Mouse (Mus musculus) forebrain, embryonic 11.5 days (tissue): ENCODE data around the gene Tbx19. TPM values are rescaled to one million over a fixed set of nuclear protein-coding genes. Genes with fewer than 3 reads are reported as not detected.

Experiments used
- ATAC-seq: fragments of 200-750 bp; cut with Nextera tagmentation; replicated peaks from 2 replicates; pipeline ENCODE4 v1.8.0; 2017; ENCODE audit warnings: moderate TSS enrichment; ENCODE audit not compliant: low FRiP score
- DNase-seq: peaks from one replicate; pipeline ENCODE4 v3.0.0-alpha.2; 2017; ENCODE audit warnings: low spot score
- H3K27ac ChIP-seq: fragments of 300-500 bp; sonication (generic); 2 replicates; pipeline ENCODE4 v1.5.1; 2014; ENCODE audit warnings: low read depth, low read length
- H3K27me3 ChIP-seq: fragments of 300-500 bp; sonication (generic); 2 replicates; pipeline ENCODE4 v1.6.1; 2014; ENCODE audit warnings: mild to moderate bottlenecking, low read length, mixed read lengths; ENCODE audit not compliant: control insufficient read depth, insufficient read depth
- H3K36me3 ChIP-seq: fragments of 300-500 bp; sonication (generic); 2 replicates; pipeline ENCODE4 v1.6.1; 2014; ENCODE audit warnings: mild to moderate bottlenecking, low read length, moderate library complexity, mixed read lengths; ENCODE audit not compliant: control insufficient read depth, insufficient read depth
- H3K4me1 ChIP-seq: fragments of 300-500 bp; sonication (generic); replicated peaks from 2 replicates; pipeline ENCODE4 v1.6.1; 2014; ENCODE audit warnings: low read length, mixed read lengths; ENCODE audit not compliant: control insufficient read depth, insufficient read depth
- H3K4me2 ChIP-seq: fragments of 300-500 bp; sonication (generic); 2 replicates; pipeline ENCODE4 v1.6.1; 2014; ENCODE audit warnings: low read depth, mild to moderate bottlenecking, low read length, moderate library complexity, mixed read lengths; ENCODE audit not compliant: severe bottlenecking
- H3K4me3 ChIP-seq: fragments of 300-500 bp; sonication (generic); 2 replicates; pipeline ENCODE4 v1.5.1; 2014; ENCODE audit warnings: low read depth, low read length
- H3K9ac ChIP-seq: fragments of 300-500 bp; sonication (generic); 2 replicates; pipeline ENCODE4 v1.6.1; 2014; ENCODE audit warnings: low read length
- H3K9me3 ChIP-seq: fragments of 300-500 bp; sonication (generic); 2 replicates; pipeline ENCODE4 v1.6.1; 2016; ENCODE audit warnings: low read length, mixed read lengths; ENCODE audit not compliant: control insufficient read depth
- WGBS: fragments of 180-500 bp; shearing (Covaris S2); extraction: QIAGEN DNeasy Blood & Tissue Kit; methylation state at CpG from one replicate; pipeline ENCODE4 v1.1.7; 2014; 5-methylcytosine and 5-hydroxymethylcytosine counted together
- polyA plus RNA-seq: library from polyadenylated mRNA; unstranded; fragments of >200 nt; fragmentation: Nextera tagmentation; extraction: Ambion mirVana; gene quantifications from 2 replicates; pipeline ENCODE4 v1.2.1, GENCODE M21; 2014

Gene Tbx19
- polyA plus RNA-seq, 1 experiment from 2014 or later = not detected

- no peaks in the 10 kb centered on the region for H3K4me1 ChIP-seq
- no peak overlapping the region for H3K4me3 ChIP-seq
- no peak for ATAC-seq
These were observed 34.9 kb upstream of the Tbx19 start for GRCm38 (mm10) chr1:165195396-165195960.

DNA sequence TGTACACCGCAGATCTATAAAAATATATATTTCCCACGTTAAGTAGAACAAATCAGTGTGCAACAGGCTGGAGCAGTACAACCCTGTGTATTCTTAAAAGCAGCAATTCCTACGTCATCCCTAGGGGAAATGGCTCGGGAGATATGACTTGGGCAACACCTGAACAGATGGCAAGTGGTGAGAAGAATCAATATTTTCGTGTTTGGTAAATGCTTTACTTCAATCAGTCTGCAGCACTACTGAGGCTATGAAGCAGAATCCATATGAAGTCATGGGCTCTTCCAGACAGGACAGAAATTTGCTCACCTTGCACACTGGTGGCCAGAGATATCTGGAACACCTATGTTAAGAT, 34.1 kb upstream of the Tbx19 start:
- no peaks in the 10 kb centered on the region for H3K9me3 ChIP-seq
- H3K4me2 ChIP-seq = peak overlapping the region; percentile 85
- no peak overlapping the region for H3K27ac ChIP-seq
- peak overlapping the region; percentile 64 for H3K4me3 ChIP-seq
- H3K4me1 ChIP-seq = no peaks in the 10 kb centered on the region
- DNase-seq (no peak), ATAC-seq (0 out of 2 replicates have a peak, but pooled peaks have one; percentile 4)
- peak overlapping the region; percentile 70 for H3K9ac ChIP-seq
- 15% methylated on average over 5 of the region's 5 CpGs for WGBS
- H3K27me3 ChIP-seq = no peaks in the 10 kb centered on the region
- H3K36me3 ChIP-seq = no peaks in the 10 kb centered on the region

More at GRCm38 (mm10) chr1:165195396-165195960, 34.9 kb upstream of the Tbx19 start:
- H3K9ac ChIP-seq = no peak overlapping the region
- no peaks in the 10 kb centered on the region for H3K36me3 ChIP-seq
- WGBS = 72% methylated on average over 3 of the region's 3 CpGs
- H3K27me3 ChIP-seq = no peaks in the 10 kb centered on the region
- DNase-seq = no peak
- no peak overlapping the region for H3K27ac ChIP-seq
- no peaks in the 10 kb centered on the region for H3K9me3 ChIP-seq
- no peak overlapping the region for H3K4me2 ChIP-seq

GRCm38 (mm10) chr1:165193880-165194661, 33.5 kb upstream of the Tbx19 start, which contains the start of gene Sft2d2:
Gene Sft2d2 (minus strand): TSS chr1:165194438.
- ATAC-seq (peak; percentile 93), DNase-seq (peak; percentile 92)
- peak within 1 kb of the TSS; percentile 70 for H3K9ac ChIP-seq
- no peaks in the 10 kb centered on the region for H3K9me3 ChIP-seq
- no peaks in the 10 kb centered on the region for H3K36me3 ChIP-seq
- H3K4me1 ChIP-seq = no peaks in the 10 kb centered on the region
- H3K27me3 ChIP-seq = no peaks in the 10 kb centered on the region
- H3K4me2 ChIP-seq = peak within 1 kb of the TSS; percentile 85
- under 1% methylated on average over 68 of the region's 69 CpGs for WGBS
- H3K27ac ChIP-seq = no peak within 1 kb of the TSS
- peak within 1 kb of the TSS; percentile 64 for H3K4me3 ChIP-seq

DNA sequence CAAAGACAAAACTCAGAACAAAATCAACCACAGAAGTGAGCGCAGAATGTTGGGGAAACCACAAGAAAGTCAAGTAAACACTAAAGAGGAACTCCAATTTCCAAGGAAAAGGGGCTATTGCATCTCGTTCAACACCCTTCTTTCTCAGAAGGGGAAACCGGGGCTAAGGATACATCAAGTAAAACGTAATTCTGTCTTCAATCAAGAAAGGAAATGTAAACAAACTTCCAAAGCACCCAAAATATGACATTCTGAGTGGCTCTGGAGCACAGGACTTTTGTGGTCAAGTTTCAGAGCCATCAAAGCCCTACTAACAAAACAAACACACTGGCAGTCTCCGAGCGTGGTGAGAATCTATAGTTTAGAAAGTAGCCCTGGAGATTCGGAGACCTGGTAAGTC, 32.9 kb upstream of the Tbx19 start:
- Histone ChIP-seq H3K9me3 (no peaks in the 10 kb centered on the region), H3K27ac (no peak overlapping the region), H3K27me3 (no peaks in the 10 kb centered on the region), H3K4me2 (peak overlapping the region; percentile 85), H3K4me1 (no peaks in the 10 kb centered on the region), H3K9ac (peak overlapping the region; percentile 70), H3K4me3 (peak overlapping the region; percentile 64), H3K36me3 (no peaks in the 10 kb centered on the region)
- 19% methylated on average over 7 of the region's 7 CpGs for WGBS
- ATAC-seq (no peak), DNase-seq (no peak)

GRCm38 (mm10) chr1:165192714-165193264, 32.2 kb upstream of the Tbx19 start:
- Histone ChIP-seq H3K27ac (no peak overlapping the region), H3K9me3 (no peaks in the 10 kb centered on the region), H3K4me1 (no peaks in the 10 kb centered on the region), H3K27me3 (no peaks in the 10 kb centered on the region), H3K36me3 (no peaks in the 10 kb centered on the region), H3K4me3 (no peak overlapping the region), H3K9ac (no peak overlapping the region), H3K4me2 (no peak overlapping the region; the same call in 1 of the 2 replicates)
- DNase-seq = peak; percentile 38
- 77% methylated on average over 10 of the region's 10 CpGs for WGBS
- ATAC-seq = no peak

- Histone ChIP-seq H3K4me3 (no peak overlapping the region), H3K4me2 (no peak overlapping the region), H3K27ac (no peak overlapping the region), H3K27me3 (no peaks in the 10 kb centered on the region), H3K9ac (no peak overlapping the region), H3K36me3 (no peaks in the 10 kb centered on the region), H3K9me3 (no peaks in the 10 kb centered on the region), H3K4me1 (no peaks in the 10 kb centered on the region)
- no peak for DNase-seq
- 79% methylated on average over 4 of the region's 4 CpGs for WGBS
- no peak for ATAC-seq
These were observed 31.5 kb upstream of the Tbx19 start for GRCm38 (mm10) chr1:165192102-165192501.

GRCm38 (mm10) chr1:165191611-165192010, 31.0 kb upstream of the Tbx19 start:
- WGBS = 71% methylated on average over 13 of the region's 13 CpGs
- Histone ChIP-seq H3K4me3 (no peak overlapping the region), H3K36me3 (no peaks in the 10 kb centered on the region), H3K27ac (no peak overlapping the region), H3K4me2 (no peak overlapping the region), H3K4me1 (no peaks in the 10 kb centered on the region), H3K9me3 (no peaks in the 10 kb centered on the region), H3K27me3 (no peaks in the 10 kb centered on the region), H3K9ac (no peak overlapping the region)
- no peak for DNase-seq
- ATAC-seq = no peak

- H3K4me2 ChIP-seq = no peak overlapping the region
- no peaks in the 10 kb centered on the region for H3K4me1 ChIP-seq
- no peak for DNase-seq
- no peak overlapping the region for H3K4me3 ChIP-seq
- 91% methylated on average over 10 of the region's 10 CpGs for WGBS
- no peaks in the 10 kb centered on the region for H3K27me3 ChIP-seq
- ATAC-seq = no peak
- H3K9ac ChIP-seq = no peak overlapping the region
- H3K9me3 ChIP-seq = no peaks in the 10 kb centered on the region
- no peak overlapping the region for H3K27ac ChIP-seq
- H3K36me3 ChIP-seq = no peaks in the 10 kb centered on the region
These were observed 30.1 kb upstream of the Tbx19 start for GRCm38 (mm10) chr1:165190571-165191273.
